Mouse (Mus musculus): ENCODE data around the gene Bsn.

Gene Bsn

GRCm38 (mm10) chr9:108198621-108199020 lies 8.4 kb upstream of the Bsn start:
- DNase-seq (ENCODE audit: low read depth in 2 of 2, low spot score in 2 of 2), result no peak

DNA sequence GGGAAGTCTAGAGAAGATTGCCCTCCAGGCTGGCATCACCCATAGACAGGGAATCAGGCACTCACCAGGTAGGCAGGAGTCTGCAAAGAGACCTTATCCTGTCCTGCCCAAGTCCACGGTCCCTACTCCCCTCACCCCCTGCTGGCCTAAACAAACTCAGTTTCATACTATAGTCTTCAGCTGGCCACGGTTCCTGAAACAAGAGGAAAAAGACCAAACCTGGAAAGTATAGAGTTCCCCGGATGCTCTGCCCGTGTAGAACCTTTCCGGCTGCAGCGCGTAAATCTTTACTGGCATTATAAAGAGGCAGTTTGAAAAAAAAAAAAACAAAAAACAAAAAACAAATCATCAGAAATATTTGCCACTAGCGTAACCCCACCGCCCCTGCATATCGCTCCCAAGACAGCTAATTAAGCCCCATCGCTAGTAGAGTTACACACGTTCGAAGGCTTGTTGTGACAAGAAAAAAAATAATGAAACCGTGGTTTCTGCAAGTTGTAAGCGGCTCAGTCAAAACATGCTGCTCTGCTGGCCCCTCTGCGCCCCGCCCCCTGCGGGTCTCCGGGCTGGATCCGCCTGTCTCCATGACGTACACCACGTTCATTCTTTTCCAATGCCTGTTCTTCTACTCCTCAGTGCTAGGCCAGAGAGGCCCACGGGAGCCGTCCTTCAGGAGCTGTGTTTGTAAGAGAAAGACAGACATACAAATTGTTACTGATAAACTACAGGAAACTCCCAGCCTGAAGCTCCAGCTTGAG lies 6.9 kb upstream of the Bsn start:
- no peak for DNase-seq (ENCODE audit: low read depth in 2 of 2, low spot score in 2 of 2)

DNA sequence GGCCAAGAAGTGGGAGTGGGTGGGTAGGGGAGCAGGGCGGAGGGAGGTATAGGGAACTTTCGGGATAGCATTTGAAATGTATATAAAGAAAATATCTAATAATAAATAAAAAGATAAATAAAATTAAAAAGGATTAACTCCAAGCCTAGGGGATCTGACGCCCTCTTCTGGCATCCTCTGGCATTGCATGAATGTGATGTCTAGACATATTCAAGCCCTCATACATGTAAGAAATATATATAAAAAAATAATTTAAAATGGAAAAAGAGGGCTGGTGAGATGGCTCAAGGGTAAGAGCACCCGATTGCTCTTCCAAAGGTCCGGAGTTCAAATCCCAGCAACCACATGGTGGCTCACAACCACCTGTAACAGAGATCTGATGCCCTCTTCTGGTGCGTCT lies 6.0 kb upstream of the Bsn start:
- DNase-seq (ENCODE audit: low read depth in 2 of 2, low spot score in 2 of 2), result peak in 1 of 2 experiments; percentile 42

DNA sequence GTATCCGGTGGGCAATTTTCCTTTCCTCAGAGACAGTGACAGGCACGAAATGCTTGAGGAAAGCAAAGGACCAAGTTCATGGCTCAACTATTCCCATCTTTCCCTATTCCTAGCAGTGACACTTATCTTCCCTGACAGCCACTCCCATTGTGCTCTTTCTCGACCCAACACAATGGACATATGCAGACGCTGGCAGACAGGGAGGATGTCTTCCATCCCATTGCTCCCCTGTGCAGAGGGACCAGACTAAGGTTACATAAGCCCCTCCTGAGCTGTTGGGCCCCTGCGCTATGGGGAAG lies 747 bp downstream of the Bsn start:
- DNase-seq (ENCODE audit: low read depth in 2 of 2, low spot score in 2 of 2), result no peak

DNA sequence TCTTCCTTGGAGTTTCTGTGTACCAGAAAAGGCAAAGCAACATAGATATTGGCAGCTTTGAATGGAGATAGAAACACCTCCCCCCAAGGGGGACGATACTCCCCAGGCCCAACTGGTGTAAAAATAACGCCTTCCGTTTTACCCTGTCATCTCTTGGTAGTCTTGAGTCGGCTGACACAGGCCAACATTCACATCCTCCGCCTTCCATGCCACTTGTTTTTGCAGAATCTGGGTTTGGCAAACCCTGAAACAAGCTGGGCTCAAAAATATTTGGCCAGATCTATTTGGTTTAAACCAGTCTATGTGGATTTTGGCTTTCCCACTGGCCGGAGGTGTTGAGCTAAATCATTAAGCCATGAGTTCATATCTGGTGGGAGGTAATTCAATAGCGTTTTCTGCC lies 1.2 kb downstream of the Bsn start:
- no peak for DNase-seq (ENCODE audit: low read depth in 2 of 2, low spot score in 2 of 2)

DNA sequence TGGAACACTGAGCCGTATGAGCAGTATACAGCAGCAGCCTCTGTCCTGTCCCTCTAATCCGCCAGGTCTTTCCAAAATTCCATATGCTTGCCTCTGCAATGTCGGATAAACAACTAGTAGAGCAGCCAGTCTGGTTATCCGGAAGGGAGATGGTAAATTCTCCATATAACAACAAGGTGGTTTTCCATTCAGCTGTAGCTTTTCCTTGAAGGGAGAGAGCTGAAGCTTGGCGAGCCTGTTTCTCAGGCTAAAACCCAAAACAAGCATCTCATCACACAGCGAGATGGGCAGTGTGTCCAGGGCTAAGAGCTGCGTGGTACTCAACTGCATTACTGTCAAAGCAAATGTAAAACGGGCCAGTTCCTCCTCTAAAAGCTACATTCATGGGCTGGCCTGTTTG lies 1.7 kb downstream of the Bsn start:
- DNase-seq (ENCODE audit: low read depth in 2 of 2, low spot score in 2 of 2), result no peak

GRCm38 (mm10) chr9:108187616-108188015 lies 2.6 kb downstream of the Bsn start:
- DNase-seq (ENCODE audit: low read depth in 2 of 2, low spot score in 2 of 2), result no peak

- no peak for DNase-seq (ENCODE audit: low read depth in 2 of 2, low spot score in 2 of 2)
Measured at GRCm38 (mm10) chr9:108185786-108186185, 4.4 kb downstream of the Bsn start.

GRCm38 (mm10) chr9:108183531-108183994 lies 6.6 kb downstream of the Bsn start:
- no peak for DNase-seq (ENCODE audit: low read depth in 2 of 2, low spot score in 2 of 2)

DNA sequence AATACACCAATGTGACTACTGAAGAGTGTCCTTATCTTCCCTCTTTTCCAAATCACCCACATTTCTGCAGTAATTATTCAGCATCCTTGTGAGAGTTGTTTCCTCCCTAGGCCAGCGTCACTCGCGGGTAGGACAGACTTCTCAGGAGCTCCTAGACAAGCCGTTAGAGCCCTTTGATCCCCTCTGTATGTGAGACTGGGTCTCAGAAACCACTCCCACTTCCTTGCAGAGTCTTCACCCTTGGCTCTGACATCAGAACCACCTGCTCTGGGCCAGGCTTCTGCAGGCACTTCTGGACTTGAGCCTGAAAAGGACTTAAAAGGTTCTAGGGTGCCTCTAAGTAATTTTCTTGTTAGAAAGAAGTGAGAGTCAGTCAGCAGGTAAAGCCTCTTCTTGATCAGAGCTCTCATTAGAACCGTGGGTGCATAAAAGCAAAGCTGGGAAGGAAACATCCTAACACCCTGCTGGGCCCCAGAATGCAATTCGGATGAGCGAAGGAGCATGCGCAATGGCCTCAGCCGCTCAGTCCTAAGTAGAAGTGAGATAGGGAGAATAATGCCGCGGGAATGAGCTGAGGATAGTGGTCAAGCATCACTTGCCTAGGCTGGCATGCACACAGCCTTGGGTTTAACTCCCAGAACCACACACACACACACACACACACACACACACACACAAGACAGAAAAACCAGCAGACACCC lies 7.2 kb downstream of the Bsn start:
- DNase-seq (ENCODE audit: low read depth in 2 of 2, low spot score in 2 of 2), result no peak

DNA sequence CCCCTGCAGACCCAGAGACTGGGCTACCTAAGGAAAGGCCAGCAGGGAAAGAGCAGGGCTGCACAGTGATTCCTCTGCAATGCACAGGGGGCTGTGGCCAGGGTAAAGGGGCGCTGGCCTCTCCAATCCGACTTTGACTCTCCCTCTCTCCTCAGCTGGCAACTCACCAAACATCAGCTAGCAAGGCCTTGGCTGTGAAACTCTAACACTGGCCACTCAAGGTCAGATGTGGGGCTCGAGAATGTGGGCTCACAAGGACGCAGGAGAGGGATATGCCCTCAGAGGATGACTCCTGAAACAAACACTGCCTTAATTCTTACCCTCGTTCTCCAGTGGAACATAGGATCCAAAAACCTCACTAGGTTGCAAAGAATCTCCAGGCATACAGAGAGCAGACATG lies 11.8 kb downstream of the Bsn start:
- DNase-seq (ENCODE audit: low read depth in 2 of 2, low spot score in 2 of 2), result no peak

DNA sequence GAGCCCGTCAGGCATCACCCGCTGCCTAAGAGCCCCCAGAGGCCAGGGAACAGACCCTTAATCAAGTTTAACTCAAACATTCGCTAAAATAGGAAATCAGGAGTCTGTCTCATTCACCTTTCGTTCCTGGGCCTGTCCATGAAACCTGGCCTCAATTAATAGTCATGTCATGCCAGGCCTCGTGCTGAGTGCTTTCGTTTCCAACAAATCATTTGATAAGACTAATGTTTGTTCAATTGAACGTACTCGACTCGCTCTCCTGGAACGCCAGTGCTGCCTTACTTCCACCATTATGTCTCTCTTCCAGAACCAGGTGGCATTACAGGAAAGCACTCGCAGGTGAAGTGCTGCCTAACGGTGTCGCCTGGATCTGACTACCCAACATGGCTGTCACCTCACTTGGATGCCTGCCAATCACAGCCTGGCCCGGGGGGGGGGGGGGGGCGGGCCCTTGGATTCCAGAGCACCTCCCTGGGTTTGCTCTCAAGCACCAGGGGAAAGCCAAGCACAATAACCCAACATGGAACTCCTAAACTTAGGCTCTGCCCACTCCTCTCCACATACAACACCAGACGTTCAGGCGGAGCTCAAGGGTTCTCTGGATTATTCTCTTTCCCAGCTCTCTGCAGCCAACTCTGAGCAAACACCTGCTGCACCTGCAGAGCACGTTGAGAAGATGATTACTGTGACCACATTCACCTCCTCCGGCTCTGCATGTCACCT lies 14.9 kb downstream of the Bsn start:
- DNase-seq (ENCODE audit: low read depth in 2 of 2, low spot score in 2 of 2), result no peak

GRCm38 (mm10) chr9:108172777-108173350 lies 17.3 kb downstream of the Bsn start:
- DNase-seq (ENCODE audit: low read depth in 2 of 2, low spot score in 2 of 2), result no peak

GRCm38 (mm10) chr9:108169751-108170150 lies 20.4 kb downstream of the Bsn start:
- no peak for DNase-seq (ENCODE audit: low read depth in 2 of 2, low spot score in 2 of 2)

DNA sequence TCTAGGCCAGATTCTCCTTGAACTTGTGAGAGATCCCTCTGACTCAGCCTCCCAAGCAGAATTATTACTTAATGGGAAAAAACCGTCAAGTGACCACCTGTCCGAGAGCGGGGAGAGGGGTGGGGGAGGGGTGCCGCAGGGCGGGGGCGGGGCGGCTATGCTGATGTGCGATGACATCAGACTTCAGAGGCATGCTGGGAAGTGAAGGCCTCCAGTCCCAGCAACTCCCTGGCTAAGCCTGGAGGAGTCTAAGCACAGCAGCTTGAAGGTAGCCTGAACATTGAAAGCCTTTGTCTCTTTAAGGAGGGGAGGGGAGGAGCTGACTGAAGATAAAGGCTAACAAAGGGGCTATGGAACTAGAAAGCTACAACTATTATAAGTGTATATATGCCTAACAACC lies 25.0 kb downstream of the Bsn start:
- no peak for DNase-seq (ENCODE audit: low read depth in 2 of 2, low spot score in 2 of 2)

- peak in 1 of 2 experiments; percentile 12 for DNase-seq (ENCODE audit: low read depth in 2 of 2, low spot score in 2 of 2)
Measured at GRCm38 (mm10) chr9:108163646-108164284, 26.4 kb downstream of the Bsn start.

- no peak for DNase-seq (ENCODE audit: low read depth in 2 of 2, low spot score in 2 of 2)
Measured at GRCm38 (mm10) chr9:108157891-108158290, 32.3 kb downstream of the Bsn start.

DNA sequence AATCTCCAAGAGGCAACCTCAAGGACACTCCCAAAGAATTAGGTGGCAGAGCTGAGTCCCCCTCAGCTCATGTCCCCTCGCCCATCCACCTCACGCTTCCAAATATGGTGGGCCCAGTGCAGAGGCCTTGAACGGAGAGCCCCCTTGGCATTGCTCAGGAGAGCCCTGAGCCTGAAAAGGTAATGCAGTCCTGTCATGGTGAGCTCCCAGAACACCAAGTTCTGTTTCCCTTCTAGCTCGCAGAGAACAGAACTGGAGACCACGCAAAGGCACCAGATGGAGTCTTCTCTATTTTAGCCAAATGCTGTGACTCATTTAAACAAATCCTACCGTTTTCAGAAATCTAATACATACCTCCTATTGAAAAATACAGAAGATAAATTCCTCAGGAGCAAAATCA lies 32.7 kb downstream of the Bsn start:
- DNase-seq (ENCODE audit: low read depth in 2 of 2, low spot score in 2 of 2), result no peak

DNA sequence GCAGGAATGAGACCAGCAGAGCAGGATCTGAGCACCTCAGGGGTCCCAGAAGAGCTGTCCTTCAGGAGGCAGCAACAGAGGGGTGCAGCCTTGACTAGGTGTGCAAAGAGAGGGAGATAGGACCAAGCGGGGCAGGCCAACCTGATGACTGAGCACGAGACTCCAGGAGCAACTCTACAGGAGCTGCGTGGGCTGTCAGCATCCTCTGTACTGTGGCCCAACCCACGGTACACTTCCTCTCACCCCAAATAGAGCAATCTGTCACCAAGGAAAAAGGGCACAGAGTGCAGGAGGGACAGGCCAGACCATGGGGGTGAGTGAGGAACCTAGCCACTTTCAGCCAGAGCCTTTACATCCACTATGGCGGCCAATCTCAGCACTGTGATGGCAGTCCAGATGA lies 33.4 kb downstream of the Bsn start:
- peak in 1 of 2 experiments; percentile 18 for DNase-seq (ENCODE audit: low read depth in 2 of 2, low spot score in 2 of 2)

DNA sequence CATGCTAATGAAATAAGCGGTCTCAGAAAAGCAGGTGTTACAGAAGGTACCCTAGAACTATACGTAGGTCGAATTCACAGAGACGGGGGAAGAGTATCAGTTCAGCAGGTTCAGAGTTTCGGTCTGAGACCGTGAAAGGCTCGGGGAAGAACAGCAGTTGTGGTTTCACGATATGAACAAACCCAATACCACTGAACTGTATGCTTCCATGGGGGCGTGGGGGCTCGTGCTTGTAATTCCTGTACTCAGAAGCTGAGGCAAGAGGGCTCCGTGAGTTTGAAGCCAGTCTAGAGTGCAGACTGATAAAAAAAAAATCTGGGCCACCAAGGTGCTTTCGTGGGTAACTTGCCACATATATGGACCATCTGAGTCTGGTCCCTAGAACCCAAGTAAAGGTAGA lies 35.4 kb downstream of the Bsn start:
- DNase-seq (ENCODE audit: low read depth in 2 of 2, low spot score in 2 of 2), result no peak
